Mouse (Mus musculus): ENCODE data around the gene Lrrc47. TPM values are rescaled to one million over a fixed set of nuclear protein-coding genes. Genes with fewer than 3 reads are reported as not detected.

The Lrrc47 gene
- 171 and 221 TPM in 2 replicates for polyA plus RNA-seq (2012)

DNA sequence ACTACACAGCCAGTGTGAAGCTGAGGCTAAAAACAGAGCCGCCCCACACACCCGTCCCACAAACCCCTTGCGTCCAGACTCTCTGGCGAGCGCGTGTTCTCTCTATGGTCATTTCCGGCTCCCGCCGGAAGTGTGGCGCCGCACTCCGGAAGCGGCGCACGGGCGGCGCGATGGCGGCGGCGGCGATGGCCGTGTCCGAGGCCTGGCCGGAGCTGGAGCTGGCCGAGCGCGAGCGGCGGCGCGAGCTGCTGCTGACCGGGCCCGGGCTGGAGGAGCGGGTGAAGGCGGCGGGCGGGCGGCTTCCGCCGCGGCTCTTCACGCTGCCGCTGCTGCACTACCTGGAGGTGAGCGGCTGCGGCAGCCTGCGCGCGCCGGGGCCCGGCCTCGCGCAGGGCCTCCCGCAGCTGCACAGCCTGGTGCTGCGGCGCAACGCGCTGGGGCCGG is at the start of gene Lrrc47:
Lrrc47 (plus strand) TSS at position 86 of the 444 bp plus-strand sequence.

GRCm38 (mm10) chr4:153974431-153975291 is 36.9 kb upstream of the Lrrc47 start, which contains the start of the genes Dffb and Cep104:
Gene Dffb, minus strand, starts transcription at chr4:153975126.
Gene Cep104, plus strand, starts transcription at chr4:153975194.

DNA sequence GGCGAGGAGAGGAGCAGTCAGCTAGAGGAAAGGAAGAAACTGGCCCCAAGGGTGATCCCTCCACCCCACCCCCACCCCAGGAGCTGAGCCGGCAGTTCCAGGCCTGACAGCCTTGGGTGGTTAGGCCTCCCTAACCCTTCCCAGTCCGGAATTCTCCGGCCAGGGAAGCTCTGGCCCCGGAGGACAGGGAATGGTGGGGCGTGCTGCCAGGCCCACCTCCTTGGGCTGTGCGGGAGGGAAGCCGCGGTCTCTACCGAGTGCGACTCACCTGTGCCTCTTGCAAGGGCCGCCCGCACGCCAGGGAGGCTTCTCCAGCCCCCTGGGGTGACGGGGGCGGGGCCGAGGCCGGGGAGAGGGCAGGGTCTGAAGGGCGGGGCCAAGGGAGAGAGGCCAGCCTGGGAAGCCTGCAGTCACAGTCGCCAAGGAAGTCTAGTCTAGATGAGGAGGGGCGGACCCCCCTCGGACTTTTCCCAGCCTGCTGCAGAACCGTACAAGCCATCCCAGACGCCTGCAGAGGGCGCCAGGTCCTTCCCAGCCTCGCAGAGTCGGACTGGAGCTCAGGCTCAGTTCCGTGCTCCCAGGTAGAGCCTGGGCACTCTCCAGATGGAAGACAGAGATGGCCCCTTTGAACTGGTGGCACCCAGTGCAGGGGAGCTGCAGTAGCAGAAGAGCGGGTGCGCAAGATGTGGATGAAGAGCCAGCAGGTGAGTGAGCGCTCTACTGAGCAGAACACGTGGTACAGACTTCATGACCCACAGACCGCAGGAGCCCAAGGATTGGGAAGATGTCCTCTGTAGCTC is 14.3 kb downstream of the Lrrc47 start, which contains the start of gene Smim1:
Smim1 (minus strand) TSS at position 590 of the 800 bp plus-strand sequence.

DNA sequence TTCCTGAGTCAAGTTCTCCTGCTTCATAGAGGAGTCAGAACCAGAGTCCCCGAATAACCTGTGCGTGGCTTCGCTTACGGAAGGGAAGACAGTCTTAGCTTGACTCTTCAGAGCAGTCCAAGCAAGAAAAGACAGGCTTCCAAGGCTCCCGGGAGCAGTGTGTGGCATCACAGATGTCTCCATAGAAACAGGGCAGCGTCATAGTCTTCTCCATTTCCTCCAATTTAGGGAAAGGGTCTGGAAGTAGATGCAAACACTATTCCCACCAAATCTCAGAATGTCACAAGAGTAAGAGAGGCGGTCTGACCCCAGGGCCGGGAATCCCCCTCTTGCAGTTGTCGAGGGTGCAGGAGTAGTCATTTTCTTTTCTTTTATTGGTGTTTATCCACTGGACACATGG is 31.0 kb downstream of the Lrrc47 start, which contains the start of gene Ccdc27:
Ccdc27 (minus strand) TSS at position 101 of the 400 bp plus-strand sequence.

Other genes starting within 250 kb of the Lrrc47 start
- gene A430005L14Rik, start 54.5 kb upstream of the Lrrc47 start, polyA plus RNA-seq (2012), result 95.0 and 99.9 TPM in 2 replicates
- gene Dffb, start 36.6 kb upstream of the Lrrc47 start, polyA plus RNA-seq (2012), result 10.1 and 13.8 TPM in 2 replicates
- gene Cep104, start 36.5 kb upstream of the Lrrc47 start, polyA plus RNA-seq (2012), result 6.6 and 7.6 TPM in 2 replicates
- 11.9 and 13.7 TPM in 2 replicates for gene Smim1, start 14.5 kb downstream of the Lrrc47 start, polyA plus RNA-seq (2012)
- not detected in 2 replicates for gene Ccdc27, start 30.9 kb downstream of the Lrrc47 start, polyA plus RNA-seq (2012)
- not detected in 2 replicates for gene Trp73, start 128.5 kb downstream of the Lrrc47 start, polyA plus RNA-seq (2012)
- gene Wrap73, start 130.6 kb downstream of the Lrrc47 start, polyA plus RNA-seq (2012), result 10.4 and 10.8 TPM in 2 replicates
- 99.4 and 111 TPM in 2 replicates for gene Tprgl, start 148.9 kb downstream of the Lrrc47 start, polyA plus RNA-seq (2012)
- 0.11 and 0.30 TPM in 2 replicates for gene Megf6, start 159.0 kb downstream of the Lrrc47 start, polyA plus RNA-seq (2012)